Mouse (Mus musculus) cerebellum, postnatal 4 days (tissue): ENCODE results near the gene Sgip1.

ENCODE experiments used
- DNase-seq, 2 experiments: peaks; one replicate each; pipeline ENCODE4 v3.0.0; 2022; ENCODE audit warnings: low spot score in 2 of 2, mixed read lengths in 1 of 2

The Sgip1 gene

DNA sequence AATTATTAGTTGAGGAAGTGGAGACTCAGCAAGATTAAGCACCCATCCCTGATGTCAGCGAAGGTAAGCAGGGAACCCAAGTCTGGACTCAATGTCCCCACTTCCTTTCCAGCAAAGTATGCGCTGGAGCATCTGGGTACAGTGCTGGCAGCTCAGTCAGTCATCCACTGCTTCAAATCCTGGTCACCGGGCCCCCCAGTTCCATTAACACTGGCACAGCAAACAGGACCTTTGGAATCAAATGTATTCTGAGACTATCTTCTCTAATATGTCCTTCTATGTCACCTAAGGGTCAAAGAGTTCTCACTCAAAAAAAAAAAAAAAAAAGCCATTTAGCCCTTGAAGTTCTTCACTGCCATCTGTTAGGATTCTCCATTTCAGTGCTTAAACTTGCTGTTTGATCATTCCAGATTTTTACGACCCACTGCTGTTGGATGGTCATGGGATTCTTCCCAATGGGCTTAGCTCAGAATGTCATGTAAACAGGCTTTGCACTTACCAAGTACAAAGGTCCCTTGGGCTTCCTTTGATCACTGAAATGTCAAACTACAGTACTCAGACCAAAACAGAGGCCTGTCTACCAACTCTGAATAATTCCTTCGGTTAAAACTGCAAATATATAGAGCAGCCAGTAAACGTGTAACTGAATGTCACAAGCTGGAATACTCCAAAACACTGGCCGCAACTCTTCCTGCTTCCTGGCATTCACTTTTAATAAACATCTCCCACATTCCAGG is 99.1 kb downstream of the Sgip1 start:
- DNase-seq = no peak

- no peak for DNase-seq
These were observed 100.0 kb downstream of the Sgip1 start for GRCm38 (mm10) chr4:102840956-102841729.

DNA sequence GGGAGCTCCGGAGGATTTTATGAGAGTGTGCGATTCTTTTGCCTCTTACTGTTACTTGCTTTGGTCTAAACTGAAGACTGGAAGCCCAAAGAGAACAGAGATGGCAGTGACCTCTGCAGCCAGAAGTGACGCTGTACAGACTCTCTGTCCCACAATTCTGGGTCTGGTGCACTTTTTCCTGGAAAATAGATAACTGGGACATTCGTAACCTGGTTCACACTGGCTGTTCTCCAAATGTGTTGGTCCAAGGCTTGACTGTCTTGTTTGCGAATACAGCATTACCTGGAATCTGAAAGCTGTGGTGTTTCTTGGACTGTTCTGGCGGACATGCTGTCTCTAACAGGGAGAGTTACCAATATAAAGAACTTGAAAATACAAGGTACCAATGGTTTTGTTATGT is 109.4 kb downstream of the Sgip1 start:
- no peak for DNase-seq

- no peak for DNase-seq
These were observed 110.1 kb downstream of the Sgip1 start for GRCm38 (mm10) chr4:102851161-102851560.

DNA sequence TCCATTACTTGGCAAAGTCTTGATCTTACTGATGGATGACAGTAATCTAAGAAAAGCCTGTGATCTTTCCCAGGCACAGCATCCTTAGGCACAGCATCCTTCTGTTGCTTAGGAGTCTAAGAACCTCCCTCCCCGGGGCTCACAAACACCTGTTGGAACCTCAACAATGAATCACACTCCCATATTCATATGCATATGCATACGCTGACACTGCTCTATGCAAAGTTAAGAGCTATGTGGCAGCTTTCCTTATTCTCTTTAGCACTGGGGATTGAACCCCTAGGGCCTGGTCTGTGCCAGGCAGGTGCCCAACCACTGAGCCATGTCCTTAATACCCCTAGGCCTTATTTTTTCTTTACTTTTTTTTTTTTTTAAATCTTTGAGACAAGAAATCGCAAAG is 111.2 kb downstream of the Sgip1 start:
- no peak for DNase-seq

DNA sequence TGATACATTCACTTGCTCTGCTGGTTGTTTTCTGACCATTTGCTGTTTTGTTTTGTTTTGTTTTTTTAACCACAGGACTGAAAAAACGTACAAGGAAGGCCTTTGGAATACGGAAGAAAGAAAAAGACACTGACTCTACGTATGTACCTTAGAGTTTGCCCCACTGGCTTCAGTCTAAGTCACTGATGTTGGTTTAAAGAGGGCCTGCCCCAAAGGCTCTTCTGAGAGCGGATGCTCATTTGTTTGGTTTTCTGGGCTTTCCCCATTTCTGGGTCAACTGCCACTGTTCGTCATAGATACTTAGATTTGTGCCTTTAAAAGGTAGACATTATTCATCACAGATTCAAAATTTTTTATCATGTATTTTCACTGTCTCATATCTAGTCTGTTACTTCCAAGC is 111.7 kb downstream of the Sgip1 start:
- no peak for DNase-seq

DNA sequence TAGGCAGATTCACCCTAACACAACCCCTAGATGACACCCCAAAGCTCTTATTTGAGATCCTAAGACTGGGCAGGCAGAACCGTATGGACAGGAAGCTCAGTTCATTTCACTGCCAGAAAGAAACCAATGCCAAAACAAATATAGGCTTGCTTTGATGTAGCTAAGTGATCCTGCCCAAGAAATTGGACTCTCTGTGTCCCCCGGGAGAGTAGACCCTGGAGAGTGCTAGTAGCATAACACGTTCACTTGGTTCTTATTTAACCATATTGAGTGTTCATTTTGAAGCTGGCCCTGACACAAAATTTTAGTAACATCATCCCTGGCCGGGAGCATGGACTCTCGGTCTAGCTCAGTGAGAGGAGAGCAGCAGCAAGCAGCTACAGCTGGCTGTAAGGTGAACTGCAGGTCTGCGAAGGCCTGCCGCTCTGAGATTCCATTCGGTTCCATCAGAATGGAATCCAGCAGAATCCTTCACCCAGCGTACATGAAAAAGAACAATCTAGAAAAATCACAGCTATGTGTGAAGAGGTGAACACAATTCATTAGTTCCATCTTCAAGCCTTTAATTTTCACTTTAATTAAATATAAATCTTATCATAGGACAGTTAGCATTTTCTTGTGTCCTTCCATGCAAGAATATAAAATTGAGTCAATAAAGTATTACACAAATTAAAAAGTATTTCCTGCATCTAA is 112.4 kb downstream of the Sgip1 start:
- DNase-seq = no peak

DNA sequence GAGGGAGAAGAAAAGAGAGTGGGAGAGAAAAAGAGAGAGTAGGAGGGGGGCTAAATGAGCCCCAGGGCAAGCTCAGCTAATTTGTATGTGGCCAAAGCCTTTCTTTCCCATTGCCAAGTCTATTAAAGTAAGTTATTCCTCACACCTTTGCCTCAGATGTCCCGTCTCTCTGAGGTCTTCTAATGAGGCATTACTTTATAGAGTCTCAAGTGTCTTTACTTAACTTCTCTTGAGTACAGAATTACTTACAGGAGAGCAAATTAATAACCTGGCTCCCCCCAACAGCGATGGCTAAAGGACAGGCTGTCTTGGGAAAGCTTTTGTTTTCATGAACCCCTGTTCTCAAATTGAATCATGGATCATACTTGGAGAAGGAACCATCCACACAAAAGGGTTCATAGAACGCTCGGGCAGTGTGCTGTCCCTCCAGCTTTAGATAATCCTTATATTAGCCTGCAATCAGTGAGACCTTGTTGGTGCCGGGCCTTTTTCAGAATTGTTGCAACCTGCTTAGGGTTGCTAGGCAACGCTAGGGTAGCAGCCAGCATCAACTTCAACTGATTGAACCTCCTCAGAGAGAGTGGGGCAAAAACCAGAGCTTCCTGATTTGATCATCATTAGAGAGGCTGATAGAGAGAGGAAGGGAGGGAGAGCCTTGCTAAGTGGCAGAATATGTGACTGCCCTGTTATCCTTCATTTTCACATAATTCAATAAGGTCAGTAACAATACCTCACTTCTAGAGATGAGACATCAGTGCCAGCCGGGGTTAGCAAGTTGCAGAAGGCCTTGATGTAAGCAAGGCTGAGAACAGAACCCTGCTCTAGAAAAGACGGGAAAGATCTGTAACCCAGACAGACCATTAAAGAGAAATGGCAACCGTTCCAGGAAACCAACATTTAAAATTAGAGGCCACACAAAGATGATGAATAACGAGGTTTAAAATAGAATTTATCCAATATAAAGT is 114.1 kb downstream of the Sgip1 start:
- no peak for DNase-seq

- DNase-seq = no peak
These were observed 115.0 kb downstream of the Sgip1 start for GRCm38 (mm10) chr4:102856086-102856485.

DNA sequence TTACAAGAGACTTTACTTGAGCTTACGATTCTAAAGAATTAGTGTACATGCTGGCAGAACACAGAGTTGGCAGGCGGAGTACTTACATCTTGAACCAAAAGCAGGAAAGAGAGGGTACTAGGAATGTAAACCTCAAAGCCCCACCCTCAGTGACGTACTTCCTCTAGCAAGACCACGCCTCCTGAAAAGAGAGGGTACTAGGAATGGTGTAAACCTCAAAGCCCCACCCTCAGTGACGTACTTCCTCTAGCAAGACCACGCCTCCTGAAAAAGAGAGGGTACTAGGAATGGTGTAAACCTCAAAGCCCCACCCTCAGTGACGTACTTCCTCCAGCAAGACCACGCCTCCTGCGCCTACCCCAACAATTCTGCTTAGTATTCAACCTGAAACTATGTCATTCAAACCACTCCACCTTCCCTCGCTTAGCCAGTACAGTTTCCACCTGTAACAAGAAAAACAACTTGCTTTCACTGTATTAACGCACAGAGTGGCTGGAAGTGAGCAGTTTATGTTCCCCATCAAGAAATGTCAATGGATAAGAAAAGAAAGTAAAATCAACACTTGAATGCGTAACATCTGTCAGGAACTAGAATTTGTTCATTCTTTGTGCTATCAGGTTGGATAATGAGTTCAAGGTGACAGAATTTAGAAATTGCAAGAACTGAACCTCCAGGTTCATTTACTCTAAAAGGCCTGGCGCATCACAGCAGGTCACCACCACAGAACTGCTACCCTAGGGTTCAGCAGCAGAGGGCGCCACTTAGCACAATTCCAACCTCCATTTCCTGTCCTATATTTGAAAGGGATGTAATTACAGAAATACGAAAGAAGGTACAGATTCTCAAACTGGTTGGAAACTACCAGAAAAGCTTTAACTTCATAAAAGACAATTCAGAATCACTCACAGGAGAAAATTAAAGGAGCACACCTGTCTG is 118.4 kb downstream of the Sgip1 start:
- no peak for DNase-seq

DNA sequence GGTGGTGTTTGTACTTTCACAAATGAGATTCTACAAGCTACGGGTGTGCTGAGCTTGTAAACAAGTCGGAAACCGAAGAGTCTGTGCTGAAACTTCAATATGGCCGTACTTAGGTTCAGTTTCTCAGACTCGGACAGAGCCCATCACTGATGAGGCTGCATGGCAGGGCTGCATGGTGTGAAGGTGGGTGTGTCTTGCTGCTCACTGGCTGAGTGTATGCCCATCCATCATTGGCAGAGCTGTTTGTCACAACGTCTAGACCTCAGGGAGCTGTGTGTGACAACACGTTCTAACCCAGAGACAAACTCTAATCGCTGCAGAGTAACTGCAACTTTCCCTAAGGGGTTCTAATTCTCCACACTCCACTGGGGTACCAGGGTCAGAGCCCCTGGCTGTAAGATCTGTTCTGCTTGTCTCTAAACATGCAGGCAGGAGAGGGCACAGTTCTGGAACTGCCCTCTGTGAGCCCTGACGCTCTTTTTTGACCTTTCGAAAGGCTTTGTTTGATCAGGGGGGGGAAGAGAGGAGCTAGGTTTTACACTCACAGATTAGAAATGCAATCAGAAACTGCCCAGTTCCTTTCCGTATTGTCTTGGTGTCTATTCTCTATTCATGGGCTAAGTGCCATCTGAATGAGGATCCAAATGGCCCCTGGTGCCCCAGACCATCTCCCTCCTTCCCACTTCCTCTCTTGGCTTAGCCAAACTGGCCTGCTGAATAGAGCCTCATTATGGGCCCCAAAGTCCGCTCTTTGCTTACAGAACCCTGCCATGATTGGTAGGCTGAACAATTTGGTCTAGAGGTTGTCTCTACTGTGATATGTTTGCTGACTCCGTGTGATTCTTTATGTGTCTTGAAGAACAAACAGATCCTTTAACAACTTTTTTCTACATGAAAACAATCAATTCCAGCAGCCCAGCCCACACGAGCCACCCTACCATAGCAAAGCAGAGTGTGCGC is 121.9 kb downstream of the Sgip1 start:
- DNase-seq = no peak

- DNase-seq = no peak
These were observed 125.4 kb downstream of the Sgip1 start for GRCm38 (mm10) chr4:102866531-102866930.

DNA sequence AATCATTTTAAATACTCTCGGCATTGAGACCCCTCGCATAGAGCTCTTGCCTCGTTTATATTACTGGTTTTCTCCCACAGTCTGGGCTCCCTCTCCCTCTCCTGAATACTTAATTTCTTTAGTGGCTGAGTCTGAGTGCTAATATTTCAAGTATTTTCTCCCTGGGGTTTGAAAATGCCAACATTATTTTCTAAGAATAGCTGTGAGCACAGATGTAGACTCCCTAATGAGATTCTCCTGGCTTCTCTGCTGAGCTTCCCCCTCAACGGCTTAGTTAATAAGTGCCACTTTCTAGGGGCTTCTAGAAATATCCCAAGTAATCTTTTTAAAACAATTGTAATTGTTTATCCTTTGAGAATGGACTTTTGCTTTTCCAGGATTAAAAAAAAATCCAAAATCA is 130.2 kb downstream of the Sgip1 start:
- no peak for DNase-seq

DNA sequence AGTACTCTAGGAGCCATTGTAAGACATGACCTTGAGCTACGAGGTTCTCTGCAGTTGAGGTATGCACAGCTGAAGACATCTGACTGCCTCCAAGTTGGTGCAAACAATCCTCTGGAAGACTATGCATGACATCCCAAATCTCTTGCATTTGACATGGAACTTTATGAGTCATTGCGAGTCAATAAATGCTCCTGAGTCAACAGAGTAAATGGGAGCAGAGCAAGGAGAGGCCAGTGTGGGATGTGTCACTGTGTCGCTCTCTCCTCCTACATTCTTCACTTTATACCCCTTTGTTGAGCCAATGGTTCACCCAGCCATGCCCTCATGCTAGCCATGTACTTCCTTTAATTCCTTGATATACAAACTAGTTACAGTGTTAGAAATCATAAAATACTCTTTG is 142.0 kb downstream of the Sgip1 start:
- no peak for DNase-seq

GRCm38 (mm10) chr4:102884228-102884627 is 143.1 kb downstream of the Sgip1 start:
- no peak for DNase-seq

- DNase-seq = no peak
These were observed 145.4 kb downstream of the Sgip1 start for GRCm38 (mm10) chr4:102886459-102886858.

- no peak for DNase-seq
These were observed 145.8 kb downstream of the Sgip1 start for GRCm38 (mm10) chr4:102886902-102887301.

DNA sequence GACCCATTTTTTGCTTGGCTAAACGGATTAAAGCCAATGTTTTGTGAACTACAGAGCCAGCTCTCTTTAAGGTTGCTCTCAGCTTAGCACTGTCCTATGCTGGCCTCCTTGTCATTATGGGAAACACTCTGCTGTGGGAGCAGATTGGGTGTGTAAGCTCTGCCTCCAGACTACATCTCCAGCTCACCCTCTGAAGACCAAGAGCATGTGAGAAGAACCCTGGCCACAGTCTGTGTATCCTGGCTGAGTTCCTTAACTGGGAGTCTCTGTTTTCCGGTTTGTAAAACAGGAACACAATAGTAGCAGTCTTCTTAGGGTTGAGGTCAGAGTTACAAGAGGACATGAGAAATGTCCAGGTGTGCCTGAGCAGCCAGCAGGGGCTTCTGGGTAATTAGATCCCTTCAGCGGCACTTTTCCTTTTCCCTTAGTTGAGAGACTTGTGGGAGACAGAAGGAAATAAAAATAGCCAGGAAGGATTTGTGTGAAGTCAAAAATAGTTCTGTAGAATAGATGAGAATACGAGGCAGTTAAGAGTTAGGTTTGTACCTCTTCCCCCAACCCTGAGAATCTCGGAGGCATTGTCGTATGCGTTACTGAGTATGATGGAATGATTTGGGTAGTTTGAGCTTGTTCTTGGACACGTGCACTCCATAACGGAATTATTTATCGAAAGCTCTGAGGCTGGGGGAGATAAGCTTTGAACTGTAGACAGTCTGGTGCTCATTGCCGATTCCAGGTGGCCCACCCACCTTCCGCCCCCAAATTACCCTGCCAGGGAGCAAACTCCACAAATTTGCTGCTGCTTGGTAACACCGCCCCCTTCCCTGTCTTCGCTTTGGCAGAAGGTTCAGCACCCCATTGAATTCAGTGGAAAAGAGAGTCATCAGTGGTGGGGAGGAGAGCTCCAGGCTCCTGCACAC is 146.9 kb downstream of the Sgip1 start:
- DNase-seq = no peak
